Mouse (Mus musculus) MEL (cell line): ENCODE results near the gene 1700016K19Rik. TPM values are rescaled to one million over a fixed set of nuclear protein-coding genes. Genes with fewer than 3 reads are reported as not detected.

ENCODE experiments used
- DNase-seq: peaks from one replicate; pipeline ENCODE4 v3.0.0; 2011; ENCODE audit warnings: low read depth, low spot score
- H3K27ac ChIP-seq: 2 replicates; pipeline ENCODE4 v1.5.1; 2012; ENCODE audit warnings: low read depth, mild to moderate bottlenecking, control low read depth, low read length, moderate library complexity; ENCODE audit not compliant: control insufficient read depth
- H3K27me3 ChIP-seq, 2 experiments: fragments of 150-350 bp in 1 of 2; sonication (generic) in 1 of 2; 2 replicates each; pipeline ENCODE4 v1.6.1; 2012; ENCODE audit warnings: low read length in 2 of 2, mild to moderate bottlenecking in 2 of 2, improper control_type of control experiment in 1 of 2, moderate library complexity in 1 of 2; ENCODE audit not compliant: insufficient read depth in 2 of 2, control insufficient read depth in 1 of 2
- H3K36me3 ChIP-seq, 2 experiments: 2 replicates each; pipeline ENCODE4 v1.6.1; 2012 to 2014; ENCODE audit warnings: low read length in 2 of 2, improper control_type of control experiment in 1 of 2, inconsistent platforms in 1 of 2, mild to moderate bottlenecking in 1 of 2; ENCODE audit not compliant: insufficient read depth in 2 of 2, control insufficient read depth in 1 of 2
- H3K4me1 ChIP-seq, 2 experiments: fragments of 150-350 bp in 1 of 2; sonication (generic) in 1 of 2; 2 replicates each; pipeline ENCODE4 v1.6.1; 2012; ENCODE audit warnings: low read length in 2 of 2, improper control_type of control experiment in 1 of 2, mild to moderate bottlenecking in 1 of 2; ENCODE audit not compliant: insufficient read depth in 2 of 2, control insufficient read depth in 1 of 2
- H3K4me3 ChIP-seq, 2 experiments: fragments of 150-350 bp in 1 of 2; sonication (generic) in 1 of 2; 2 replicates each; pipeline ENCODE4 v1.5.1; 2012; ENCODE audit warnings: low read depth in 2 of 2, low read length in 2 of 2, mild to moderate bottlenecking in 2 of 2, moderate library complexity in 2 of 2, control low read depth in 1 of 2, improper control_type of control experiment in 1 of 2; ENCODE audit not compliant: control insufficient read depth in 1 of 2, insufficient read depth in 1 of 2
- H3K79me2 ChIP-seq: 2 replicates; pipeline ENCODE4 v1.6.1; 2012; ENCODE audit warnings: mild to moderate bottlenecking, low read length, moderate library complexity; ENCODE audit not compliant: control insufficient read depth, poor library complexity, insufficient read depth
- H3K9ac ChIP-seq: 2 replicates; pipeline ENCODE4 v1.6.1; 2012; ENCODE audit warnings: low read depth, mild to moderate bottlenecking, control low read depth, low read length, moderate library complexity; ENCODE audit not compliant: control insufficient read depth, poor library complexity, severe bottlenecking
- H3K9me3 ChIP-seq: fragments of 150-350 bp; sonication (generic); replicated peaks from 2 replicates; pipeline ENCODE4 v1.6.1; 2012; ENCODE audit warnings: mild to moderate bottlenecking, low read length, improper control_type of control experiment, moderate library complexity; ENCODE audit not compliant: insufficient read depth
- CHD2 ChIP-seq: IDR thresholded peaks from 2 replicates; pipeline ENCODE4 v1.6.1; 2011; ENCODE audit warnings: low read length, improper control_type of control experiment
- CTCF ChIP-seq, 3 experiments: IDR thresholded peaks in 2 of 3; conservative IDR thresholded peaks in 1 of 3; 2 replicates each; pipeline ENCODE4 v1.5.1; 2011 to 2012; ENCODE audit warnings: low read length in 3 of 3, low read depth in 2 of 3, mild to moderate bottlenecking in 2 of 3, improper control_type of control experiment in 1 of 3, inconsistent platforms in 1 of 3, mixed read lengths in 1 of 3, moderate library complexity in 1 of 3; ENCODE audit not compliant: control insufficient read depth in 1 of 3, insufficient read depth in 1 of 3, poor library complexity in 1 of 3, severe bottlenecking in 1 of 3
- MAZ ChIP-seq: IDR thresholded peaks from 2 replicates; pipeline ENCODE4 v1.6.1; 2012; ENCODE audit warnings: low read depth, mild to moderate bottlenecking, inconsistent platforms, low read length, improper control_type of control experiment
- MYC ChIP-seq: IDR thresholded peaks from 2 replicates; pipeline ENCODE4 v1.6.1; 2011; ENCODE audit warnings: low read depth, mild to moderate bottlenecking, low read length, improper control_type of control experiment, moderate library complexity
- NRF1 ChIP-seq: IDR thresholded peaks from 2 replicates; pipeline ENCODE4 v1.6.1; 2014; ENCODE audit warnings: low read depth, mild to moderate bottlenecking, inconsistent platforms, low read length, improper control_type of control experiment, moderate library complexity; ENCODE audit not compliant: poor library complexity, insufficient read depth, severe bottlenecking
- POLR2A ChIP-seq, 2 experiments: IDR thresholded peaks; 2 replicates each; pipeline ENCODE4 v1.6.1; 2011 to 2012; ENCODE audit warnings: low read length in 2 of 2, mild to moderate bottlenecking in 2 of 2, control low read depth in 1 of 2, improper control_type of control experiment in 1 of 2, low read depth in 1 of 2, moderate library complexity in 1 of 2; ENCODE audit not compliant: control insufficient read depth in 1 of 2, insufficient read depth in 1 of 2, poor library complexity in 1 of 2
- POLR2AphosphoS2 ChIP-seq: IDR thresholded peaks from 2 replicates; pipeline ENCODE4 v1.6.1; 2011; ENCODE audit warnings: low read length, improper control_type of control experiment
- RAD21 ChIP-seq: IDR thresholded peaks from 2 replicates; pipeline ENCODE4 v1.6.1; 2011; ENCODE audit warnings: mild to moderate bottlenecking, low read depth, low read length, improper control_type of control experiment
- SMC3 ChIP-seq: IDR thresholded peaks from 2 replicates; pipeline ENCODE4 v1.6.1; 2011; ENCODE audit warnings: low read depth, low read length, improper control_type of control experiment
- USF2 ChIP-seq, 2 experiments: IDR thresholded peaks; 2 replicates each; pipeline ENCODE4 v1.6.1; 2011 to 2012; ENCODE audit warnings: improper control_type of control experiment in 2 of 2, low read length in 2 of 2, borderline replicate concordance in 1 of 2, inconsistent platforms in 1 of 2, low read depth in 1 of 2, mild to moderate bottlenecking in 1 of 2; ENCODE audit not compliant: insufficient read depth in 1 of 2
- ZC3H11A ChIP-seq: IDR thresholded peaks from 2 replicates; pipeline ENCODE4 v1.6.1; 2012; ENCODE audit warnings: low read depth, mild to moderate bottlenecking, inconsistent platforms, low read length, improper control_type of control experiment
- ZNF384 ChIP-seq: IDR thresholded peaks from 2 replicates; pipeline ENCODE4 v1.6.1; 2012; ENCODE audit warnings: low read depth, mild to moderate bottlenecking, inconsistent platforms, low read length, improper control_type of control experiment
- polyA plus RNA-seq, 2 experiments: library from polyadenylated mRNA; stranded (reverse) in 1 of 2; unstranded in 1 of 2; fragments of >175 nt in 1 of 2; fragments of >200 nt in 1 of 2; gene quantifications; 2 replicates each; pipeline versions ENCODE4 v1.2.1 to v1.2.4; 2012; ENCODE audit warnings: low replicate concordance in 2 of 2, low read depth in 1 of 2; ENCODE audit not compliant: insufficient read length in 2 of 2, insufficient read depth in 1 of 2, missing spikeins in 1 of 2
- total RNA-seq: library from RNA; depleted of rRNA; stranded (reverse); fragments of 300-350 nt; gene quantifications from 2 replicates; pipeline ENCODE4 v1.2.3, GENCODE M21; 2012

1700016K19Rik gene
- total and polyA plus RNA-seq, 3 experiments = 0.25 TPM; not detected in 2

DNA sequence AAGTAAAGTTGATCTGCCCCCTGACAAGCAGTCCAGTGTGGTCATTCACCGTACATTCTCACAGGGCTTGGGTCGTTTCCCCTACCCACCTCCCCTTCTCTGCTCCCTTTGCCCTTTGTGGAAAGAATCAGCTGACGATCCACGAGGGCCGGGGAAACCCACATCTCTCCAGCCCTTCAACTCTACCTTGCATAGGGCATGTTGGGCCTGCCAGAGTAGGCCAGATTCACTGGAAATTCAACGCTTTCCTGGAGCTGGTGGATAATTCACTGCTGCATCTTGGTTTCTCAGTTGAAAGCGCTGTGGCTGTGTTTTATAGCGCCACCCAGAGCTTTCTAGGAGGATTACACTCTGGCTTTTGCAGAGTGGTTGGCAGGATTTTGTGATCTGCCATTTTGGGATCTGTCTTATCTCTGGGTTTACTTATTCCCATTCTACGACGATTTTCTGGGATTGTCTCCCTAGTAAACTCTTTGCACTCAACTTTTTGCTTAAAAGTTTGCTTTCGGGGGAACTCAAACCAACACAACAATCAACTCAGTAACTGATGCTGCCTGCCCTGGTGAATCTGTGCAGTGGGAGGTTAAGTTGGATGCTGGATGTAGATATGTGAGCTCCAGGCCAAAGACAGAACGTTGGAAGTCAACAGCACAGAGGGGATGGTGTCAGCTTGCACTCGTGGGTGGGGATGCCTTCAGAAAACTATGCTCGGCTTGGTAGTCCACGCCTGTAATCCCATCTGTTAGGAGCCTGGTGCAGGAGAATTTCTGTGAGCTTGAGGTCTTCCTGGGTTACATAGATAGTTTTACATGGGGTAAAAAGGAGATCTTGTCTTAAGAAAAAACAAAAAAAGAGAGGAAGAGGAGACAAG, 8.5 kb upstream of the 1700016K19Rik start:
- peaks cover 12 to 14% of the 10 kb centered on the region in 2 experiments for H3K27me3 ChIP-seq
- no peaks in the 10 kb centered on the region for H3K36me3 ChIP-seq
- peak; percentile 42 for DNase-seq
- no peak overlapping the region for H3K9ac ChIP-seq
- H3K27ac ChIP-seq = no peak overlapping the region
- H3K4me1 ChIP-seq = no peaks in the 10 kb centered on the region
- H3K79me2 ChIP-seq = no peaks in the 10 kb centered on the region
- no peaks in the 10 kb centered on the region for H3K9me3 ChIP-seq
- TF ChIP-seq RAD21 = peak; percentile 56
- peak; percentile 37 for TF ChIP-seq ZC3H11A
- TF ChIP-seq CTCF (IDR thresholded peaks at IDR 0.05 in 2 of 3, conservative IDR thresholded peaks at IDR 0.05 in 1 of 3; ENCODE audit: control insufficient read depth in 1 of 3, insufficient read depth in 1 of 3, low read depth in 2 of 3, low read length in 3 of 3, poor library complexity in 1 of 3, severe bottlenecking in 1 of 3) = peak; percentile 55 to 75 (median 74)
- TF ChIP-seq CHD2 = no peak
- peak; percentile 62 for TF ChIP-seq SMC3
- no peak overlapping the region for H3K4me3 ChIP-seq

DNA sequence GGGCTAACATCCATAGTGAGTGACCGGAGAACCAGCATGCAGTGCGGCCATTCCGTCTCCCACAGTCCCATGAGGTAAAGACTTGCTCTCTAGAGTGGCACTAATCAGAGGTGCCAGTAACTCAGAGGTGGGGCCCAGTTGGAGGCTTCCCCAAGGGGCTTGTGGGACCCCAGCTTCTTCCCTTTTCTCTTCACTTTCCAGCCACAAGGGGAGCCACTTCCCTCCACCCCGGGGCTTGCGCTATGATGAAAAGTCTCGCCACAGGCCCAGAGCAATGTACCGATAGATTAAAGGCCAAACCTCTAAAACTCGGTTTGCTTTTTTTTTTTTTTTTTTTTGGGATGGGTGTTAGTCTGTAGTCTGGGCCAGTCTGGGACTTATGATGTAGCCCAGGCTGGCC, 7.8 kb upstream of the 1700016K19Rik start:
- TF ChIP-seq MAZ (no peak), USF2 (IDR thresholded peaks at IDR 0.05; ENCODE audit: borderline replicate concordance in 1 of 2, insufficient read depth in 1 of 2, low read depth in 1 of 2, low read length in 2 of 2) (no peak), MYC (no peak), NRF1 (no peak), CTCF (IDR thresholded peaks at IDR 0.05 in 2 of 3, conservative IDR thresholded peaks at IDR 0.05 in 1 of 3; ENCODE audit: control insufficient read depth in 1 of 3, insufficient read depth in 1 of 3, low read depth in 2 of 3, low read length in 3 of 3, poor library complexity in 1 of 3, severe bottlenecking in 1 of 3) (peak in 1 of 3 experiments; percentile 14; a peak in 1 of 6 replicates)
- TF ChIP-seq, all 39 proteins: peak for 1
- no peak overlapping the region for H3K9ac ChIP-seq
- H3K9me3 ChIP-seq = no peaks in the 10 kb centered on the region
- H3K36me3 ChIP-seq = no peaks in the 10 kb centered on the region
- DNase-seq = no peak
- H3K4me1 ChIP-seq = no peaks in the 10 kb centered on the region
- no peak overlapping the region for H3K4me3 ChIP-seq
- H3K27ac ChIP-seq = no peak overlapping the region
- peaks cover 11 to 12% of the 10 kb centered on the region in 2 experiments for H3K27me3 ChIP-seq
- no peaks in the 10 kb centered on the region for H3K79me2 ChIP-seq

- Histone ChIP-seq H3K9me3 (no peaks in the 10 kb centered on the region), H3K79me2 (no peaks in the 10 kb centered on the region), H3K27ac (no peak overlapping the region), H3K36me3 (no peaks in the 10 kb centered on the region), H3K27me3 (peaks cover 11 to 12% of the 10 kb centered on the region in 2 experiments), H3K9ac (no peak overlapping the region), H3K4me1 (no peaks in the 10 kb centered on the region), H3K4me3 (no peak overlapping the region)
- no peak for DNase-seq
- no peak for TF ChIP-seq ZC3H11A
- no peak for TF ChIP-seq ZNF384
- no peak for TF ChIP-seq POLR2A (IDR thresholded peaks at IDR 0.05; ENCODE audit: control insufficient read depth in 1 of 2, insufficient read depth in 1 of 2, low read depth in 1 of 2, low read length in 2 of 2, poor library complexity in 1 of 2)
- TF ChIP-seq POLR2AphosphoS2 = no peak
- TF ChIP-seq MAZ = no peak
Measured at GRCm38 (mm10) chr11:75992481-75992880, 7.2 kb upstream of the 1700016K19Rik start.
